27 mouse cellular contexts compared by ENCODE assay signal in genomic region chr2:84525806-84526205, GRCm38 (mm10). TPM values are rescaled to one million over a fixed set of nuclear protein-coding genes. Genes with fewer than 3 reads are reported as not detected.
DNase-seq lines count a peak whose midpoint lies in the region; ATAC-seq and TF ChIP-seq lines count a peak whose summit lies in the region.
"Had no signal": no experiment of that assay in that cellular context is flagged by ENCODE, and none has a peak within 500 bp of the region (broad histone marks: within the 10 kb centered on the region; RNA-seq: fewer than 3 reads in every experiment).

No protein-coding gene starts in this region.

- no peaks in the 10 kb centered on the region for H3K36me3 ChIP-seq in lung, embryonic 14.5 days (ENCODE audit: insufficient read depth)
- H3K36me3 ChIP-seq: embryonic facial prominence, embryonic 13.5 days; embryonic facial prominence, embryonic 15.5 days; forebrain, embryonic 10.5 days; forebrain, embryonic 12.5 days; G1E had no signal

- H3K4me2 ChIP-seq in lung, embryonic 14.5 days: 0 out of 2 replicates have a peak overlapping the region, but pooled peaks have one; percentile 10
- H3K4me2 ChIP-seq: embryonic facial prominence, embryonic 13.5 days; embryonic facial prominence, embryonic 15.5 days; forebrain, embryonic 12.5 days had no signal

- TF ChIP-seq CTCF in lung, embryonic 14.5 days (IDR thresholded peaks at IDR 0.05; ENCODE audit: low read depth): no peak

- no peak overlapping the region for H3K4me3 ChIP-seq in lung, embryonic 14.5 days (ENCODE audit: low read depth, low read length)
- H3K4me3 ChIP-seq: embryonic facial prominence, embryonic 13.5 days; embryonic facial prominence, embryonic 15.5 days; forebrain, embryonic 10.5 days; forebrain, embryonic 12.5 days had no signal

- DNase-seq in lung, embryonic 14.5 days: peak; percentile 52
- no peak for DNase-seq in lung, postnatal 36 days
- peak; percentile 32 for DNase-seq in 3T3-L1 (ENCODE audit: low read depth, low spot score)
- DNase-seq in NIH3T3 (ENCODE audit: low read depth): peak; percentile 56
- peak; percentile 42 for DNase-seq in fibroblast of lung, adult 2 months (ENCODE audit: low read depth)
- DNase-seq in layer of hippocampus, postnatal 36 days: no peak
- no peak for DNase-seq in heart, postnatal 4 days
- DNase-seq: adrenal gland, adult 2 months; adrenal gland, postnatal 10 days; adrenal gland, postnatal 25 days; B cell, adult 2 months; cerebellum, adult 11 months; cerebellum, adult 18-20 months; cerebellum, adult 8-10 months; cerebellum, adult 9-11 months; cerebellum, postnatal 14 days; cerebellum, postnatal 36 days; embryo, embryonic 11 days had no signal

- 32% methylated on average over 6 of the region's 6 CpGs for WGBS in lung, embryonic 14.5 days

- H3K9ac ChIP-seq in lung, embryonic 14.5 days: no peak overlapping the region
- H3K9ac ChIP-seq: embryonic facial prominence, embryonic 13.5 days; embryonic facial prominence, embryonic 15.5 days; forebrain, embryonic 12.5 days had no signal

- no peak overlapping the region for H3K27ac ChIP-seq in lung, embryonic 14.5 days (ENCODE audit: low read depth)
- H3K27ac ChIP-seq: embryonic facial prominence, embryonic 13.5 days; embryonic facial prominence, embryonic 15.5 days; forebrain, embryonic 10.5 days; forebrain, embryonic 12.5 days had no signal

- H3K4me1 ChIP-seq in lung, embryonic 14.5 days (ENCODE audit: insufficient read depth): peaks cover 16% of the 10 kb centered on the region
- H3K4me1 ChIP-seq: forebrain, embryonic 10.5 days; forebrain, embryonic 12.5 days had no signal

- H3K27me3 ChIP-seq in lung, embryonic 14.5 days (ENCODE audit: insufficient read depth, low read length): no peaks in the 10 kb centered on the region
- H3K27me3 ChIP-seq: CH12.LX; embryonic facial prominence, embryonic 13.5 days; embryonic facial prominence, embryonic 15.5 days; forebrain, embryonic 12.5 days had no signal

- H3K9me3 ChIP-seq in lung, embryonic 14.5 days (ENCODE audit: low read depth, low read length): no peaks in the 10 kb centered on the region
- H3K9me3 ChIP-seq: embryonic facial prominence, embryonic 13.5 days; embryonic facial prominence, embryonic 15.5 days; forebrain, embryonic 10.5 days; forebrain, embryonic 12.5 days; G1E had no signal

- ATAC-seq in lung, embryonic 14.5 days (ENCODE audit: insufficient read depth): peak; percentile 26; the same call in 1 of the 2 replicates
- ATAC-seq: CD4-positive, CD25-positive, alpha-beta regulatory T cell, adult 4 months; forebrain, embryonic 14.5 days; forebrain, embryonic 16.5 days had no signal

RNA-seq across cellular contexts. Expression of gene Tfpi, which starts 49.2 kb away (rescaled TPM):
- 63.1 and 66.3 TPM in 2 replicates for polyA plus RNA-seq in lung, embryonic 14.5 days (2014; fragmentation: Nextera tagmentation; extraction: Ambion mirVana)
- 1 to 10 TPM; 3.3 to 3.7 TPM for total RNA-seq in layer of hippocampus, postnatal 36 days (2021)
- total RNA-seq in heart, postnatal 4 days (2021): 10 to 100 TPM; 62.0 to 64.4 TPM

Comparison
In these comparisons a context has a peak if more than half of its experiments do, and no peak if none do; other contexts are left out.
1. DNase-seq: peak in lung, embryonic 14.5 days (single experiment), 3T3-L1 (single experiment), NIH3T3 (single experiment) and fibroblast of lung, adult 2 months (single experiment); none in lung, postnatal 36 days (single experiment), layer of hippocampus, postnatal 36 days (0 of 2) and heart, postnatal 4 days (single experiment).
2. RNA of gene Tfpi, which starts 49.2 kb away (total RNA-seq): 62.0 to 64.4 TPM in heart, postnatal 4 days; 3.3 to 3.7 TPM in layer of hippocampus, postnatal 36 days; every median in the first group is over 10 times any median in the second.